Mouse (Mus musculus) embryonic fibroblast, embryonic 13.5 days (primary cell): ENCODE results near the gene Apc2.

ENCODE experiments used
- CTCF ChIP-seq: IDR thresholded peaks from 2 replicates; pipeline ENCODE4 v1.5.1; 2011; ENCODE audit warnings: mild to moderate bottlenecking, control low read depth, low read length, moderate library complexity, borderline replicate concordance; ENCODE audit not compliant: insufficient read depth
- POLR2A ChIP-seq: IDR thresholded peaks from 2 replicates; pipeline ENCODE4 v1.6.1; 2011; ENCODE audit warnings: low read depth, mild to moderate bottlenecking, control low read depth, low read length, moderate library complexity

GRCm38 (mm10) chr10:80351896-80352295 lies 56.1 kb downstream of the Apc2 start:
- TF ChIP-seq CTCF (no peak), POLR2A (no peak)
